Mouse (Mus musculus): Measurements from ENCODE around the gene Ric8b.
A peak's percentile ranks its signal among the peaks of the same experiment; 100 is the strongest.

Gene Ric8b

DNA sequence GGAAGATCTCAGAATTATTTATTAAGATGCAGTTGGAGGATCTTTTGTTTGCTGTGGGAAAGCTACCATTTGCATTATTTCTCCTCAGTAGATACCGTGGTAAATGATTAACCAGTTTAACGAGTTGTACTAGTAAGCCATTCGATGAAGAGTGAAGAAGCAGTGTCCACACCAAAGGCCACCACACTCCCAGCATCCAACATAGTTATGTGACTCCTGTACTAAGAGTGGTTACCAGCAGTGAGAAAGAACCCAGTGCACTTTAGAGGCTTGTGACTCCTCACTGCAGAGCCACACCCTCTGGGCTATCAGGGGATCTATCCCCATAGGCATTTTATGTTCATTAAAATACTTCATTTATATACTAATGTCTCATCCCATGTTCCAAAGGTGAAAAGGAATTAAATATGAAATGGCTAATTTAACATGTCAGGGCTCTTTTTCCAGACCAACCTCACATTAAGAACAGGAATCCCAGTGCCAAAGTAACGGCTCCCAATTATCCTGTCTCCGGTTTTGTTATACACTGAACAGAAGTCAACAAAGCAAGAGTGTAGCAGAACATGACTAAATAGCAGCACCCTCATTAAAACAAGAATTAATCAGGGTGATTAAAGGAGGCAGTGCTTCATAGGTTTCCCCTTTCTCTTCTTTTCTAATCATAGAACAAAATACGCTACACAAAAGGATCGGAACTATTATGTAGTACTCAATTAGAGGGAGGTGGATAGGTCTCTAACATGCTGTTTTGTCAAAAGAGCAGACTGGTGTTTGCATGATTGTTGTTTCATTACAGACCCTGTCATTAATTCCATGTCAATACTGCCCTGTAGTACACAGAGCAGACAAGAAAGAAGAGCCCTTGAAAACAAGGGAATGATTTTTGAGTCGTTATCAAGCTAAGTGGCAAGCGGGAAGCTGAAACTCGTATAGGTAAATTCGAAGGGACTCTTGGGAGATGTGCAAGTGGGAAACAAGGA lies 90.7 kb downstream of the Ric8b start:
- DNase-seq, result peak in 1 of 2 experiments; percentile 15

DNA sequence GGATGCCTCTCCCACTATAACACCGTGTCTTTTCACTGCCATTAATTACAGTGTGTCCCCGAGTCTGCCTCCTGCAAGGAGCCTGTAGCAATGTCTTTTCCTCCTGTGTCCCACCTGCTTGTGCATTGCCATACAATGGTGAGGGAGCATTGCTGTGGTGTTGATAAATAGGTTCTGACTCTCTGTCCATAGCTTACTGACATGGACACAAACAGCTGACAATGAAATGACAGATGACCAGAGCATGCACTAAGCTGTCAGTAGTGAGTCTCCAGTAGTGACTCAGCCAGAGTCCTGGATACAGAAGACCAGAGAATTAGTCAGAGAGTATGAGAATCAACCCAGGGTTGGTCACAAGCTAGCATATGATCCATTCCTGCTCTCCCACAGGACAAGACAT lies 93.7 kb downstream of the Ric8b start:
- DNase-seq, result no peak

DNA sequence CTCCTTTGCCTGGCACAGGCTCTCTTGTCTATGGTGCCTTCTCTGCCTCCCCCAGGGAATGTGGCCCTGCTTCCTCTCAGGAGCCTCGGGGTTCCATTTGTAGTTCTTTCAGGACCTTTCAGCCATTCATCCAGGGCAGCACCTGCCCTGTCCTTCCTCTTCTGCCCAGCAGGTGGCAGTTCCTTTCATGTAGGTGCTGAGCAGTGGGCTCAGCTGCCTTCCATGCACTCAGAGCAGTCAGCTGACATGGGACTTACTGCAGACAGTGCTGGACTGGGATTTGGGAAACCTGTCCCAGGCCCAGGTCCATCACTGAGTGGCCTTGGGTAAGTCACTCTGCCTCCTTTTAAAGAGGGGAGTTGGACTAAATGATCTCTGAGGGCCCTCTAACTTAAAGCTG lies 96.0 kb downstream of the Ric8b start:
- peak; percentile 40 to 68 for DNase-seq

DNA sequence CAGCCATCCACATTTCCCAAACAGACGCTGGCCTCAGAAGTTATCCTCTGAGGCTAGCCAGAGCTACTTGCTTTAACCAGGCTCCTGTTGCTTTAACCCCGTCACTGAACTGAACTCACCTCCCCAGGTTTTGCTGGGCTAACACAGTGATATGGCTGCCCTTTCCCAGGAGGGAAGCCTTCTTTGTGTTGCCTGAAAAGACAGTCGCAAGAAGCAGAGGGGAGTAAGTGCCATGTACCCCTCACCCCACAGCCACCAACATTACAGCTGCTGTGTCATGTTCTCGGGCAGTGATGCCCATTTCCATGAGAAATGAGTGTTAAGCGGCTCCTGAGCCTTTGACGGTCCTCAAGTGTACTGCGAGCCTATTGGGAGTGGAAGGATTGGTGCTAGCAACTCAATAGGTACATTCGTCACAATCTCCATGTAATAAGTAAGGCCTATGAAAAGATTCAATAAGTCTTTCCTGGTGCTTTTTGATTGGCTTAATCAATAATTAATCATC lies 96.6 kb downstream of the Ric8b start:
- DNase-seq, result no peak

DNA sequence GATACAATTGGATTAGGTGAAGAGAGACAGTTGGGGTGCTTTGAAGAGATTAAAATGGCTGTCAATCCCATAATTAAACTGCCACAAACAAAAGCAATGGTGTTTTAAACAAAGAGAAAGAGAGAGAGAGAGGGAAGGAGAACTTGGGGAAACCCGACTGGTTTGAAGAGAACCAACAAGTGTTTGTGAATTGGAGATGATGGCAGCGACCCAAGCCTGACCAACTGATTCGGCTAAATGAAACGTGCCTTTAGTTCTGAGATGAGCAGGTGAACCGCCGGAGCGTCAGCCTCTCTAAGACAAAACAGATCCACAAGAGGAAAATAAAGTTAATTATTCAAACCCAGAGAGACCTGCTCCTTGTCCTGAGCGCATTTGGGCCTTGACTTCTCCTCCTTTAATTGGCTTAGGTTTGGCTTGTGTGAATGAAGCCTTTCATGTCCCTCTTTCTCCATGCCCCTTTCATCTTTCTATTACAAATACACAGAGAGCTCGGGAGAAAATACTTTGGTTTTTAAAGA lies 97.1 kb downstream of the Ric8b start:
- no peak for DNase-seq

DNA sequence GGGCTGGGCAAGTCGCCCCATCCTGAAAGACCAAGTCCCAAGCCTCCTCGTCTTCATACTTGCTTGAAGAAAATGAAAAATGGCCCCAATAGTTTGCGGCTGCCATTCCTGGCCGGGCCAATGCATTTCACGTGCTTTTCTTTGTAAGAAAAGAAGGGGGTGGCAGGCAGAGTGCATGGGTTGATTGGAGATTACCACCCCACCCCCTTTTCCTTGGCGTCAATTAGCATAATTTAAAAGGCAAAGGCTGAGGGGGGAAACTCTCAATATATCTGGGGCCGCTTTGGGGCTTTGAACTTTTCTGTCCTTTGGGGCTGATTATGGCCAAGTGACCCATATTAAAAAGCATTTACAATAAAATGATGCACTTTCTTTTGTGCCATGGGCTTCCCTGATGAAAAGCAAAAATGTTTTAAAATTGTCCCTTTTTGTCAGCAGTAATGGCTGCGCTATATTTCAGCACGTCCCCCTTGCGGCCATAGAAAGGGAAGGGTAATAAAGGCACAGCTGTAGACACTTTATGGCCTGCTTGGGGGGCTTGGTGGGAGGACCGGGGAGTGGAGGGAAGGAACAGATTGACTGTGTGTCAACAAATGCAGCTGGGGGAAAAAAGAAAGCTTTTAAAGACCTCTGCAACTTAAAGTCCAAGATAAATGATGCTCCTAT lies 105.4 kb downstream of the Ric8b start:
- no peak for DNase-seq

DNA sequence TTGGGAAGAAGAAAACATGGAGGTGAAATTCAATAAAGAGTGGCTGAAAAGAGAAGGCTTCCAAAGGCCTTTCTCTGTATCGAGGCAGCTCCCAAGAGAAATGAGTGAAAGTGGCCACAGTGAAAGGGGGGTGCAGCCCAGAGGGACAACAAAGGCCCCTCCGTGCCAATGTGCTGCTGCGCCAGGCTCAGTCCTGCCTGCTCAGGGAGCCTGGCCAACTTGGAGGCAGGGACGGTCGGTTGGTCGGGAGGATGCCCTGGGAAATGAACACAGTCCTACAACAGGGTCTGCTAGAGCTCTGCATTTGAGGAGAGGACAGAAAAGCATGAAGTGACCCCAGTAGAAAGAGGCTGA lies 105.9 kb downstream of the Ric8b start:
- DNase-seq, result no peak

DNA sequence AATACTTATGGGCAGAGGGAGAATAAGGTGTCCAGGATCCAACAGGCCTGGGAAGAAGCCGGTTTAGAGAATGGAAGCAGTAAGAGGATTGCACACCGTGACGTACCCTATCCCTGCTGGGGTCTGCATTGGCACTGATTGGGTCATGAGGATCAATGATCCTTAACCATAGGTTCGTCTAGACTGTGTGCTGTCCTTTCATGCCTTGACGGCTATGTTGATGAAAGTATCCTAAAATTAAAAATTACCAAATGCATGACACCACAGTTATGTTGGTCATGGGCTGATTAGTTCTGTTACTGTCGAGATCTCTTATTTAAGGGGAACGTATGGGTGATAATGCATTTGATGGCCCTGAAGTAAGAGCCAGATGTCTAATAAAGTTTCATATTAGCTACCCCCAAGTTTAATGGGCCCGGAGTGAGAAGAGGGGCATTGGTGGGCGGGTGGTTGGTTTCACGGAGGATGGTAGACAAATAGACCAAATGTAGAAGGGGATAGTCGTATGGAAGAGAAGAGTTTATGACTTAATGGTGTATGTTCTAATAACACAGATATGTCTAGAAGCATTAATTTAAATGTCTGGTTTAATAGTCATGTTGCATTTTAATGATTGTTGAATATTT lies 108.5 kb downstream of the Ric8b start:
- DNase-seq, result peak in 1 of 2 experiments; percentile 30

DNA sequence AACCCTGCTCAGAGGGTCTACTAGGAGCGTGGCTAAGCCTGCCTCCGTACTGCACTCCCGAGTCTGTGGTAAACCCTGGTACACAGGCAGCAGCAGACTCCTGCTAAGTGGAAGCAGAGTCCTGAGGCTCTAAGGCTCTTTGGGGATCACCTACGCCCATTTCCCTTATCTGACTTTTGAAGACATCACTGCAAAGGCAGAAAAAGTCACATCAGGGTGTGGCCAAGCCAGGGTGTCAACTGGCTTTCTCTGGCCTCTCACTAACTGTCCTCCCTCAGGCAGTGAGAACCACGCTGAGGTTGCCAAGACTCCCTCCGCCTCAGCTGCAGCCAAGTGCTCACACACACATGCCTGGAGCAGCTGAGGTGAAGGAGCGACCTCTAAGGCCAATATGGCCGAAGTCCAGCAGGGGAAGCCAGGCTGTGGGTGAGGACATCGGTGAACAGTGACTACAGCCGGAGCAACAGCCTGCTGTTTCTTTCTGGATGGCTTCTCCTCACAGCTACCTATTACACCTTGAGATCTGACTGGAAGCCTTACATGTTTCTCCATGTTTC lies 110.3 kb downstream of the Ric8b start:
- DNase-seq, result peak in 1 of 2 experiments; percentile 14

DNA sequence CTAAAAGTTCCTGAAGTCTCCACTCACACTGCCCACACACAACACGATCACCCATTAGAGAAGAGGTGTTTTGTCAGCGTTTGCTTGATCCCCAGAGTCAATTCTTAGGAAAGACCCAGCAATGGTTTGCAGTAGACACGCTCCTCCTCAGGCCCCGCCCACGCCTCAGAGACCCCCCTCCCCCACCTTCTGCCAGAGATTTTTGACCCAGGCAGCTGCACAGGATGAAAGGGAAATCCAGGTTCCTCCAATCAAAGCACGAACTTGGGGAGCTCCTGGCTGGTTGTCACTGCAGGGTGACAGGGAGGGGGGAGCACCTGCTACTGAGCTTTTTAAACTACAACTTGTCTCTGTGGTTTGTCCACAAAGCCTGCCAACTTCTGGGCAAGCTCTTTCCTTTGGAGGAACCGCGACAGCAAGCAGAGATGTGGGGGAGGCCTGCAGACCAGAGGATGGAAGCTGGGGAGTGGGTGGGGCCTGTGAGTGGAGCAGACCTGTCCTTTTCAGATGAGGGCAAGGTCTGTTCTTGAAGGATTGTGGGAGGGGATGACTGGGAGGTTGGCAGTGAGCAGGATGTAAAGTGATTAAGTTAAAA lies 117.8 kb downstream of the Ric8b start:
- DNase-seq, result no peak

DNA sequence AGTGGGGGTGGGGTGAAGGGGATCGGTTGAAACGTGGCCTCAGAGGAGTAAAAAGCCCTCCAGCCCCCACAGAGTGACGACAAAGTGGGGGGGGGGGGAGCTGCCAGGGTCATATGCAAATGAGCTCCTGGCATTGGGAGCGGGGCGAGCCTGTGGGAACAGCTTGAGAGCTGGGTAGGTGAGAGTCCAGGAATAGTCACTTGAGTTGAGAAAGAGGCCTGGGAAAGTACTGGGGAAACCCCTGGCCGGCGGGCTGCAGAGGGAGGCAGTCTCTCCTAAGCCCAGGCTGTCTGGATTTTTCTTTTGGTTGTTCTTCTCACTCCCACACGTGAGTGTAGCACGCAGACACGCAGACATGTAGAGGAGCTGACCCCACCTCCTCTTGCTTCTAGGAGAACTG lies 120.7 kb downstream of the Ric8b start:
- no peak for DNase-seq

DNA sequence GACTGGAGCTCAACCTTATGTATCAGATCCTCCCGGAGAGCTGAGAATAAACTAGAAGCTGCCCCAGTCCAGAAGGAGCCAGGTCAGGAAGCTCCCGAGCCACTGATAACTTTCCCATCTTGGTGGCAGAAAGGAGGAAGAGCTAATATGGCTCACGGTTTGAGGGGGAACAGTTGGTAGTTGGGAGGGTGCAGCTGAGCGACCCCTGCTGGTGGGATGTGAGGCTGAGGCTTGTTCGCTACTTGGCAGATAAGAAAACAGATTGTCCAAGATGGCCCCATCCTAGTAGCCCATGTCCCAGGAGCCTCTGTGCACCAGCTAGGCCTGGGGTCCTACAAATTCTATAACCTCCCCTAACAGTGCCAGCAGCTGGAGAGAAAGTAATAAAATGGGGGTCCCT lies 121.4 kb downstream of the Ric8b start:
- DNase-seq, result no peak

DNA sequence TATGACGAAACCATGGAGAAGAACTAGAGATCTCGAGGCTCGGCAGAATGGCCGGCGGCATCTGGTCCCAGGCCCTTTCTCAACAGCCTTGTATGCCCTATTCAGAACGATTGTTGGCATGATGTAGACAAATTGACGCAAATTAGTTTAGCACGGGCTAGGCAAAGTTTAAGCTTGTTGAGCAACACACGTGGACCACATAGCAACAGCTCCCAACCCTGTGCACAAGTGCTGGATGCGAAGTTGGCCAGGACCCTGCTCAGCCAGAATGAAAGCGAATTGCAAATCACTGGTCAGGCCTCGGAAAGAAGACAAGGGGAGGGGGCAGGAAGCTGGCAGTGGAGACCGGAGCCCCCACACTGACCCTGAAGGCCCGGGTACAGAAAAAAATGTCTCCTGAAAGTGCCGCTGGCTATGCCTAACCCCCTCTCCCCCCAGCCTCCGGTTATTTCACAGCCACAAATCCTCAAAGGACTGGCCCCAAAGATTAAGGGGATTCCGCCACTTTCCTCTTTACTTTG lies 126.8 kb downstream of the Ric8b start:
- peak in 1 of 2 experiments; percentile 4 for DNase-seq

DNA sequence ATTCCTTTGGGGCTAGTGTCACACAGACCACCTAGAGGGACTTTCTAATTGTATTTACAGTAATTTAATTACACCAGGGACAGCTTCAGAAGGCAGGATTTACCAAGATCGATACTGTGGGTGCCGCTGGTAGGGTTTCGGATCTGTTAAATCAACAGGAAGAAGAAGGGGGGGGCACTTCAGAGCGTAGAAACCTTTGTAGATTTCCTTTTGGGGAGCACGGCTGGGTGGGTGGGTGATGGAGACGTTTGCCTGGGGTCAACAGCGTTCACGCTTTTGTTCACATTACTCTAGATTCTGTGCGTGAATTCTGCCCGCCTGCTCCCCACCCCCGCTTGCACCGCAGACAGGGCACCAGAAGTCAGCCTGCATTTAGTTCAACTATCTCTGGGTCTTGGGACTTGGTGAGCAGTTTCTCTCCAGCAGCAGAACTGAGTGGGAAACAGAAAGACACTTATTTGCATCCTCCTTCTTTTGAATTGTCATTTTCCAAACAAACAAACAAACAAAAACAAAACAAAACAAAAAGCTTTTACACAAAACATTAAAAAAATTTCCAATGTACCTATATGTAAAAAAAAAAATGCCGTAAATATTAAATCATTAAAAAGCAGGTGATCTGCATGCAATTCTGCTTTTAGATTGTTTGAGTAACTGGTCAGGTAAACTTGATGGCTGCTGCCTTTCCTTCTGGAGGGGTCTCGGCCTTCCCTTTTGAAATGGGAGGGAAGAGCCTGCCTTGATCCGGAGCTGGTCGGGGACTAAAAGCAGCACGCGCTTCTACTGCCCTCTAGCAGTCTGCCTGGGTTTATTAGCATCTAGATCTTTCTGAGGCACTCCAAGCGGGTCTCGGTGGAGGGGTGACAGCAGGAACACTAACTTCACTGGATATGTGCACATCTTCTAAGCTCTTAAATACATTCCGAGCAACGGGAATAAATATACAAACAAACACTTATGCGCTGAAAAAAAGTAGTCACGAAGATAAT lies 127.6 kb downstream of the Ric8b start:
- peak; percentile 47 to 71 for DNase-seq

DNA sequence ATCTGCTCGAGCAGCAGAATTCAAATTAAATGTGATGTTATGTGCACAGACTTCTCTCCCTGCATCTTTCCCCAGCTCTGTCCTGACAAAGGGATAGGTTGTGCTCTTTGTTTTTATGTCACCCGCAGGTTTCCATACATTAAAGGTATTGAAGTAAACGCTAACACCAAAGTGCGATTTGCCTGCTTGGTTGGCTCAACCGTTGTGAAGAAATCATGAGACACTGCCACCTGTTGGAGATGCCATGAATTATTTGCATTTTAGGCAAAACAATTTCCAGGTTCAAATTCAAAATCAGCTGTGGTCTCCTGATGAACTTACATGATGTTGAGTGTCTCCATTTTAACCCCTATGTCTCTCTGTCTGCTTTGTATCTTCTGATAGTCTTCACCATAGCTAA lies 129.2 kb downstream of the Ric8b start:
- DNase-seq, result peak; percentile 11 to 59

DNA sequence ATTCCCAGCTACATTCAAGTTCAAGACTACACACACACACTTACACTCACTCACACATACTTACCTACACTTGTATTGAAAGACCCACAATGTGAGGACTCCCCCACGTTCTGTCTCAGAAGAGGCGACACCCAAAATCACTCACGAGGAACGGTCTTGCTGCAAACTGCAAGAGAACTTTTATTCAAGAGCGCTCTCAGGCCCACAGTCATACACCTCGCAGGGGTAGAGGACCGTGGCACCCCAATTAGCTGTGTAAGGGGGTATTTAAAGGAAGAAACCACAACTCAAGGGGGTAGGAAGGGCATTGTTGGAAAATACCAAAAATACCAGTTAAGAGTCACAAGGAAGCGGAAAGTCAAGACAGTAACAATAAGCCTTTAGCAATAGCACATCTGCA lies 130.6 kb downstream of the Ric8b start:
- DNase-seq, result no peak

DNA sequence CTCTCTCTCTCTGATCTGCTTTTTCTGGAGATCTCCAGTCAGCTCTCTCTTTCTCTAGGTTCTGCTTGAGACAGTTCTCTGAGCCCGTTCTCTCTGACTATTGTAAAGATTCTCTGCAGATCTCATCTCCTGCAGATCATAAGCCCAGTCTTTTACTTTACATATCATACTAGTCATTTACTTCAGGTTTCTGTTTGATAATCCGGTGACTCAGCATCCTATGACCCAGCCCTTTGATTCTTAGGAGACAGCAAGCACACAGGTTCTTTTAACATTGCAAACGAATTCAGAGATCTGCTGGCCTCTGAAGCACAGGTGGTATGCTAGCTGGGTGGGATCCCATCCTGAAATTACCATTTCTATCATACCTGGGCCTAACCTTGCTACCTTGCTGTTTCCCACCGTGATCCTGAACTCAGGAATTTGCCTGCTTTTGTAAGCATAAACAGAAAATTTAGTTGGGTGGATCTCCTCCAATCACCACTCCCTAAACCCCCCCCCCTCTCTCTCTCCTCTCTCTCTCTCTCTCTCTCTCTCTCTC lies 133.3 kb downstream of the Ric8b start:
- no peak for DNase-seq

DNA sequence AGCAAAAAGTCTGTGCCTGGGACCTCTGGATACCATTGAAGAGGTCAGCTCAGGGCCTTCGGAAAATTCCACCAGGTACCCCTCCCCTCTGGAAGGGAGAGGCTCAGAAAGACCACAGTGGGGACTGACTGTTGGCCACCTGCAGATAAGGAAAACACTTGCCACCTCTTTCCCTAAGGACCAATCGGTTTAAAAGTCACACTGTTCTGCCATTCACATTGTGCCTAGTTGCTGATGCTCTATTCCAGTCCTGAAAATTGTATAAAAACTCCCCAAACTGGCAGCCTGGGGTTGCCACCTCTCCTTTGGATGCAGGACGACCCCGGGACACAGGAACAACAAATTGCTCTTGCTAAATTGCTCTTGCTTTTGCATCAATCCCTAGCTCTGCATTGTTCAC lies 135.0 kb downstream of the Ric8b start:
- no peak for DNase-seq

DNA sequence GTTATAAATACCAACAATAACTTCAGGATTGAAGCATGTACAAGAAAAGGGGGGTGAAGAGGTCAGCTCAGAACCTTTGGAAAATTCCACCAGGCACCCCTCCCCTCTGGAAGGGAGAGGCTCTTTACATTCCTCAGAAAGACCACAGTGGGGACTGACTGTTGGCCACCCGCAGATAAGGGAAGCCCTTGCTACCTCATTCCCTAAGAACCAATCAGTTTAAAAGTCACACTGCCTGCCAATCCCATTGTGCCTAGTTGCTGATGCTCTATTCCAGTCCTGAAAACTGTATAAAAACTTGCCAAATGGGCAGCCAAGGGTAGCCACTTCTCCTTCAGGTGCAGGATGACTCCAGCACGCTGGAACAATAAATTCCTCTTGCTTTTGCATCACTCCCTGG lies 137.5 kb downstream of the Ric8b start:
- DNase-seq, result no peak
